Mouse (Mus musculus): ENCODE measurements at regions not wholly inside any gene's neighbourhood (a gene's known extent, or its start where the extent isn't known, plus 50 kb on each side); places are given as distances from the start of the nearest gene placed in this dataset.

DNA sequence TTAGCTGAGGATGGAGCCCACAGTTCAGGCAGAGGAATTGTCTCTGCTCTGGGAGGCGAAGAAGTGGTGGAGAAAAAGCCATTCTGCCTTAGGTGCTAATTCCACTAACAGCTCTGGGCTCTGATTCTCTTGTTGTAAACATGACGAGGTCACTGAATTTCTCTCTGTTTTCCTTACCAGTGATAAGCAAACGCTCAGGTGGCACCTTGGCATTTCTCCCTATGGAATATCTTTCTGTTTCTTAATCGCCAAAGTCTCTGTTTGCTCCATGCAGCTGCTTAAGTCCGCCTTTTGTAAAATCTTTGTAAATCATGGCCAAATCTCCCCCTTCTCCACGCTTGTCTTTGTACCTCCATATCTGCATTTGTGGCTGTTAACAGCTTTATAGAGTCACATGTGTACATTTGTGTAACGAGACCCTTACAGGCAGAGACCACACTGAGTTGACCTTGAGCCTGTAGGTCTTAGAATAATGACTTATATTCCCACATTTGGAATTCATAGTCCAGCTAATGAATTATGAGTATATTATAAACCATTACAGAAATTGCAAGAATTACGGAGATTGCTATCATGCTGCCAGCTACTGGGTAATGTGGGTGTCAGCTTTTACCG is 225.8 kb downstream of the Usp25 start:
- no peak for TF ChIP-seq CTCF (IDR thresholded peaks at IDR 0.05; ENCODE audit: borderline replicate concordance, insufficient read depth, low read depth, low read length)
- TF ChIP-seq POLR2A (IDR thresholded peaks at IDR 0.05; ENCODE audit: borderline replicate concordance, insufficient read depth, low read length), result no peak
